Mouse (Mus musculus): ENCODE data around the gene Ccn5. TPM values are rescaled to one million over a fixed set of nuclear protein-coding genes. Genes with fewer than 3 reads are reported as not detected.

Ccn5 gene
- 0.11 and 0.22 TPM in 2 replicates for polyA plus RNA-seq (2015; fragmentation: Nextera tagmentation; extraction: Ambion mirVana)

GRCm38 (mm10) chr2:163820607-163821006, at the start of gene Ccn5:
Ccn5 (plus strand) TSS chr2:163820861.

DNA sequence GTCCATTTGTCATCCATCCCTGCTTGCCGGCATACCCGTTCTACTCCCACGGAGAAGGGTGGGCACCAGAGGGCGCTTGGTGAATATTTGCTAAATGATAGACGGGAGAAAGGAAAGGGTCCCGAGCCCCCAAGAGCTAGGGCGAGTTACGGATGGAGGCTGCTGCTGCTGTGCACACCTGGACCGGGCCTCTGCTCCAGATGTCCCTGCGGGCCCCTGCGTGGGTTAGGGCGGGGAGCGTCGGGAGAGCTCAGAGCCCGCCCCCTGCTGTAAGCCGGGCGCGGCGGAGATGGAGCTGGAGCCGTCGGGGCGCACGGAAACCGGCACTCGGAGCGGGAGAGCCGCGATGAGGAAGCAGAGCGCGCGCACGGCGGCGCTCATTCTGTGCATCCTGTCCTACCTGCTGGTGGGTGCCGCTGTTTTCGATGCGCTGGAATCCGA, 32.8 kb downstream of the Ccn5 start, which contains the start of gene Kcnk15:
Gene Kcnk15 (plus strand): TSS at position 191 of the 441 bp plus-strand sequence.

Other genes starting within 250 kb of the Ccn5 start
- 13.3 and 16.1 TPM in 2 replicates for gene Ttpal, start 218.5 kb upstream of the Ccn5 start, polyA plus RNA-seq (2015; fragmentation: Nextera tagmentation; extraction: Ambion mirVana)
- 196 and 202 TPM in 2 replicates for gene Serinc3, start 175.7 kb upstream of the Ccn5 start, polyA plus RNA-seq (2015; fragmentation: Nextera tagmentation; extraction: Ambion mirVana)
- 158 and 175 TPM in 2 replicates for gene Pkig, start 162.5 kb upstream of the Ccn5 start, polyA plus RNA-seq (2015; fragmentation: Nextera tagmentation; extraction: Ambion mirVana)
- gene Ada, start 70.6 kb upstream of the Ccn5 start, polyA plus RNA-seq (2015; fragmentation: Nextera tagmentation; extraction: Ambion mirVana) = 4.2 and 5.8 TPM in 2 replicates
- gene Kcnk15, start 32.8 kb downstream of the Ccn5 start, polyA plus RNA-seq (2015; fragmentation: Nextera tagmentation; extraction: Ambion mirVana) = not detected in 2 replicates
- gene Rims4, start 97.8 kb downstream of the Ccn5 start, polyA plus RNA-seq (2015; fragmentation: Nextera tagmentation; extraction: Ambion mirVana) = 0.02 TPM in 1 of 2 replicates, not detected in the other
- 132 and 147 TPM in 2 replicates for gene Ywhab, start 174.1 kb downstream of the Ccn5 start, polyA plus RNA-seq (2015; fragmentation: Nextera tagmentation; extraction: Ambion mirVana)
- 1.3 and 2.5 TPM in 2 replicates for gene Pabpc1l, start 204.6 kb downstream of the Ccn5 start, polyA plus RNA-seq (2015; fragmentation: Nextera tagmentation; extraction: Ambion mirVana)
- 20.1 and 20.5 TPM in 2 replicates for gene Stk4, start 249.5 kb downstream of the Ccn5 start, polyA plus RNA-seq (2015; fragmentation: Nextera tagmentation; extraction: Ambion mirVana)